Mouse (Mus musculus) midbrain, embryonic 10.5 days (tissue): ENCODE measurements around the gene Pank2. TPM values are rescaled to one million over a fixed set of nuclear protein-coding genes. Genes with fewer than 3 reads are reported as not detected.

Source experiments
- DNase-seq: peaks from one replicate; pipeline ENCODE4 v3.0.0-alpha.2; 2017; ENCODE audit warnings: low spot score
- H3K27ac ChIP-seq: fragments of 300-500 bp; sonication (generic); replicated peaks from 2 replicates; pipeline ENCODE4 v1.5.1; 2016; ENCODE audit warnings: mild to moderate bottlenecking
- H3K27me3 ChIP-seq: fragments of 300-500 bp; sonication (generic); 2 replicates; pipeline ENCODE4 v1.6.1; 2016; ENCODE audit warnings: low read depth, mild to moderate bottlenecking; ENCODE audit not compliant: poor library complexity, severe bottlenecking
- H3K36me3 ChIP-seq: fragments of 300-500 bp; sonication (generic); 2 replicates; pipeline ENCODE4 v1.6.1; 2016; ENCODE audit warnings: mild to moderate bottlenecking, moderate library complexity
- H3K4me1 ChIP-seq: fragments of 300-500 bp; sonication (generic); 2 replicates; pipeline ENCODE4 v1.6.1; 2016
- H3K4me3 ChIP-seq: fragments of 300-500 bp; sonication (generic); 2 replicates; pipeline ENCODE4 v1.5.1; 2016; ENCODE audit warnings: mild to moderate bottlenecking, moderate library complexity
- H3K9me3 ChIP-seq: fragments of 300-500 bp; sonication (generic); replicated peaks from 2 replicates; pipeline ENCODE4 v1.6.1; 2016; ENCODE audit warnings: mild to moderate bottlenecking
- WGBS: fragments of 180-500 bp; shearing (Covaris S2); methylation state at CpG from one replicate; pipeline ENCODE4 v1.1.7; 2016; 5-methylcytosine and 5-hydroxymethylcytosine counted together
- polyA plus RNA-seq: library from polyadenylated mRNA; unstranded; fragments of >200 nt; fragmentation: Nextera tagmentation; extraction: Ambion mirVana; gene quantifications from 2 replicates; pipeline ENCODE4 v1.2.1, GENCODE M21; 2016

Gene Pank2
- polyA plus RNA-seq, 1 experiment from 2014 or later: 49.1 TPM

- peak overlapping the region; percentile 84 for H3K27ac ChIP-seq
- H3K4me1 ChIP-seq: peaks cover 35% of the 10 kb centered on the region
- H3K4me3 ChIP-seq: peak overlapping the region; percentile 62
- peaks cover 12% of the 10 kb centered on the region for H3K36me3 ChIP-seq
- no peaks in the 10 kb centered on the region for H3K9me3 ChIP-seq
- 15% methylated on average over 28 of the region's 28 CpGs for WGBS
- no peak for DNase-seq
- H3K27me3 ChIP-seq: no peaks in the 10 kb centered on the region
Measured at GRCm38 (mm10) chr2:131234127-131234650, 28.1 kb upstream of the Pank2 start.

- Histone ChIP-seq H3K9me3 (no peaks in the 10 kb centered on the region), H3K27ac (no peak overlapping the region), H3K27me3 (no peaks in the 10 kb centered on the region), H3K36me3 (peaks cover 21% of the 10 kb centered on the region), H3K4me1 (peaks cover 35% of the 10 kb centered on the region), H3K4me3 (peak overlapping the region; percentile 62; the same call in 1 of the 2 replicates)
- DNase-seq: no peak
- WGBS: 82% methylated on average over 7 of the region's 7 CpGs
Measured at GRCm38 (mm10) chr2:131234970-131235635, 27.2 kb upstream of the Pank2 start.

- no peak overlapping the region for H3K4me3 ChIP-seq
- peaks cover 90% of the 10 kb centered on the region for H3K36me3 ChIP-seq
- no peaks in the 10 kb centered on the region for H3K9me3 ChIP-seq
- no peak overlapping the region for H3K27ac ChIP-seq
- H3K4me1 ChIP-seq: no peaks in the 10 kb centered on the region
- no peak for DNase-seq
- no peaks in the 10 kb centered on the region for H3K27me3 ChIP-seq
Measured at GRCm38 (mm10) chr2:131242180-131242579, 20.1 kb upstream of the Pank2 start.

GRCm38 (mm10) chr2:131242929-131243328 is 19.4 kb upstream of the Pank2 start:
- DNase-seq: no peak
- Histone ChIP-seq H3K27ac (no peak overlapping the region), H3K27me3 (no peaks in the 10 kb centered on the region), H3K4me3 (no peak overlapping the region), H3K36me3 (peaks cover 93% of the 10 kb centered on the region), H3K4me1 (no peaks in the 10 kb centered on the region), H3K9me3 (no peaks in the 10 kb centered on the region)
- WGBS: 94% methylated on average over 7 of the region's 7 CpGs

GRCm38 (mm10) chr2:131253681-131254328 is 8.5 kb upstream of the Pank2 start:
- H3K4me1 ChIP-seq: 0 out of 2 replicates have a peak, but pooled peaks cover 2% of the 10 kb centered on the region
- WGBS: 32% methylated on average over 7 of the region's 7 CpGs
- DNase-seq: peak; percentile 49
- no peaks in the 10 kb centered on the region for H3K9me3 ChIP-seq
- no peaks in the 10 kb centered on the region for H3K27me3 ChIP-seq
- 0 out of 2 replicates have a peak overlapping the region, but pooled peaks have one; percentile 10 for H3K27ac ChIP-seq
- H3K36me3 ChIP-seq: 0 out of 2 replicates have a peak, but pooled peaks cover under 1% of the 10 kb centered on the region
- H3K4me3 ChIP-seq: no peak overlapping the region

- H3K36me3 ChIP-seq: no peaks in the 10 kb centered on the region
- 88% methylated on average over 2 of the region's 2 CpGs for WGBS
- DNase-seq: no peak
- H3K27ac ChIP-seq: 0 out of 2 replicates have a peak overlapping the region, but pooled peaks have one; percentile 10
- no peak overlapping the region for H3K4me3 ChIP-seq
- 0 out of 2 replicates have a peak, but pooled peaks cover 2% of the 10 kb centered on the region for H3K4me1 ChIP-seq
- no peaks in the 10 kb centered on the region for H3K27me3 ChIP-seq
- H3K9me3 ChIP-seq: no peaks in the 10 kb centered on the region
Measured at GRCm38 (mm10) chr2:131254329-131254713, 8.0 kb upstream of the Pank2 start.

- Histone ChIP-seq H3K4me1 (peaks cover 7% of the 10 kb centered on the region), H3K27ac (no peak overlapping the region), H3K36me3 (no peaks in the 10 kb centered on the region), H3K4me3 (no peak overlapping the region), H3K27me3 (no peaks in the 10 kb centered on the region), H3K9me3 (no peaks in the 10 kb centered on the region)
- 52% methylated on average over 3 of the region's 3 CpGs for WGBS
- no peak for DNase-seq
Measured at GRCm38 (mm10) chr2:131255738-131256137, 6.6 kb upstream of the Pank2 start.

GRCm38 (mm10) chr2:131258693-131259092 is 3.6 kb upstream of the Pank2 start:
- no peaks in the 10 kb centered on the region for H3K9me3 ChIP-seq
- H3K27ac ChIP-seq: no peak overlapping the region
- H3K4me3 ChIP-seq: no peak overlapping the region
- DNase-seq: no peak
- H3K4me1 ChIP-seq: peaks cover 21% of the 10 kb centered on the region
- H3K27me3 ChIP-seq: no peaks in the 10 kb centered on the region
- H3K36me3 ChIP-seq: no peaks in the 10 kb centered on the region
- WGBS: 87% methylated on average over 8 of the region's 8 CpGs

- H3K4me1 ChIP-seq: peaks cover 37% of the 10 kb centered on the region
- H3K36me3 ChIP-seq: no peaks in the 10 kb centered on the region
- H3K9me3 ChIP-seq: no peaks in the 10 kb centered on the region
- 65% methylated on average over 9 of the region's 9 CpGs for WGBS
- H3K27me3 ChIP-seq: no peaks in the 10 kb centered on the region
- H3K27ac ChIP-seq: peak overlapping the region; percentile 99
- H3K4me3 ChIP-seq: peak overlapping the region; percentile 90; the same call in 1 of the 2 replicates
- no peak for DNase-seq
Measured at GRCm38 (mm10) chr2:131260544-131261307, 1.6 kb upstream of the Pank2 start.

- Histone ChIP-seq H3K27me3 (no peaks in the 10 kb centered on the region), H3K36me3 (peaks cover 4% of the 10 kb centered on the region; the same call in 1 of the 2 replicates), H3K4me3 (peak overlapping the region; percentile 90), H3K9me3 (no peaks in the 10 kb centered on the region), H3K27ac (peak overlapping the region; percentile 99), H3K4me1 (peaks cover 37% of the 10 kb centered on the region)
- DNase-seq: no peak
- 5% methylated on average over 10 of the region's 10 CpGs for WGBS
Measured at GRCm38 (mm10) chr2:131261481-131262212, 648 bp upstream of the Pank2 start.

GRCm38 (mm10) chr2:131262680-131263670 is 680 bp downstream of the Pank2 start:
- H3K27me3 ChIP-seq: no peaks in the 10 kb centered on the region
- H3K27ac ChIP-seq: peak overlapping the region; percentile 99
- peaks cover 37% of the 10 kb centered on the region for H3K4me1 ChIP-seq
- DNase-seq: no peak
- peaks cover 9% of the 10 kb centered on the region; the same call in 1 of the 2 replicates for H3K36me3 ChIP-seq
- H3K4me3 ChIP-seq: peak overlapping the region; percentile 90
- 1% methylated on average over 59 of the region's 59 CpGs for WGBS
- H3K9me3 ChIP-seq: no peaks in the 10 kb centered on the region
